Mouse (Mus musculus): ENCODE data around the gene Zfp382. TPM values are rescaled to one million over a fixed set of nuclear protein-coding genes. Genes with fewer than 3 reads are reported as not detected.

Gene Zfp382
- polyA plus RNA-seq, 1 experiment: 0.95 TPM

DNA sequence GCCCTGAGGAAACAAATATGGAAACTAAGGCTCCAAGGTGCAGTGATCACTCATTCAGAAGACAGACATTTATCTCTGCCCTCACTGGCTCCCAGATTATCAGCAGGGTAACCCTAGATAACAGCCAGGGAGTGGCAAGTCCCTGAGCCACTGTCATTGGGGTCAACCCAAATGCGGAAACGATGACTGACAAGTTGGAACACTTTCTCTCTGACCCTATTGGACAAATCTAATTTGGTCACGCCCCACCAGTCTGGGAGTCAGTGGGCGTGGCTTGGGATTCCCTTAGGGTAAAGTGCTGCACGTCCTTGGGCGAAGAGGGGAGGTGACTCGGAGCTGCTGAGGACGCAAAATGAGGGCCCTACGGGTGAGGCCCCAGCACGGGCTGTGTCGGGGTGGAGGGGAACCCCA is 62.1 kb downstream of the Zfp382 start, which contains the start of gene Cox7a1:
Gene Cox7a1, plus strand, starts transcription at position 266 of the 411 bp plus-strand sequence.
- no peaks in the 10 kb centered on the region for H3K4me1 ChIP-seq (ENCODE audit: control insufficient read depth, insufficient read depth, low read length)
- 0 out of 2 replicates have a peak, but pooled peaks have one; percentile 29 for TF ChIP-seq POLR2A (IDR thresholded peaks at IDR 0.05; ENCODE audit: borderline replicate concordance, control insufficient read depth, low read depth, low read length)
- TF ChIP-seq CTCF (IDR thresholded peaks at IDR 0.05; ENCODE audit: control insufficient read depth, insufficient read depth, low read length): no peak
- H3K4me3 ChIP-seq (replicated peaks; ENCODE audit: control insufficient read depth, low read depth, low read length): peak within 1 kb of the TSS; percentile 26
- WGBS: under 1% methylated on average over 11 of the region's 11 CpGs
- H3K27ac ChIP-seq (ENCODE audit: control insufficient read depth, insufficient read depth, low read depth, low read length, poor library complexity): no peak within 1 kb of the TSS

Other genes with a start within 250 kb of the Zfp382 start
- 0.97 and 3.4 TPM in 2 replicates for gene Zfp27, start 215.4 kb upstream of the Zfp382 start, polyA plus RNA-seq (2011; ENCODE audit: insufficient read depth, insufficient read length, low replicate concordance, missing spikeins)
- 1.6 and 3.9 TPM in 2 replicates for gene Zfp383, start 213.7 kb upstream of the Zfp382 start, polyA plus RNA-seq (2011; ENCODE audit: insufficient read depth, insufficient read length, low replicate concordance, missing spikeins)
- gene Zfp74, start 167.9 kb upstream of the Zfp382 start, polyA plus RNA-seq (2011; ENCODE audit: insufficient read depth, insufficient read length, low replicate concordance, missing spikeins): 1.2 and 3.2 TPM in 2 replicates
- 2.6 and 11.8 TPM in 2 replicates for gene Zfp568, start 138.0 kb upstream of the Zfp382 start, polyA plus RNA-seq (2011; ENCODE audit: insufficient read depth, insufficient read length, low replicate concordance, missing spikeins)
- 0.52 and 0.66 TPM in 2 replicates for gene Zfp14, start 70.6 kb upstream of the Zfp382 start, polyA plus RNA-seq (2011; ENCODE audit: insufficient read depth, insufficient read length, low replicate concordance, missing spikeins)
- 0.97 and 5.7 TPM in 2 replicates for gene Zfp82, start 49.0 kb upstream of the Zfp382 start, polyA plus RNA-seq (2011; ENCODE audit: insufficient read depth, insufficient read length, low replicate concordance, missing spikeins)
- gene Gm26920, start 31.5 kb upstream of the Zfp382 start, polyA plus RNA-seq (2011; ENCODE audit: insufficient read depth, insufficient read length, low replicate concordance, missing spikeins): not detected in 2 replicates
- 2.0 and 5.9 TPM in 2 replicates for gene Zfp566, start 31.4 kb upstream of the Zfp382 start, polyA plus RNA-seq (2011; ENCODE audit: insufficient read depth, insufficient read length, low replicate concordance, missing spikeins)
- gene Zfp260, start 27.2 kb upstream of the Zfp382 start, polyA plus RNA-seq (2011; ENCODE audit: insufficient read depth, insufficient read length, low replicate concordance, missing spikeins): 9.3 and 27.6 TPM in 2 replicates
- gene Zfp146, start 47.8 kb downstream of the Zfp382 start, polyA plus RNA-seq (2011; ENCODE audit: insufficient read depth, insufficient read length, low replicate concordance, missing spikeins): 11.2 and 13.7 TPM in 2 replicates
- gene Cox7a1, start 62.2 kb downstream of the Zfp382 start, polyA plus RNA-seq (2011; ENCODE audit: insufficient read depth, insufficient read length, low replicate concordance, missing spikeins): 6.8 TPM in 1 of 2 replicates, not detected in the other
- gene Capns1, start 76.9 kb downstream of the Zfp382 start, polyA plus RNA-seq (2011; ENCODE audit: insufficient read depth, insufficient read length, low replicate concordance, missing spikeins): 120 and 171 TPM in 2 replicates
- 41.5 and 50.8 TPM in 2 replicates for gene Polr2i, start 110.0 kb downstream of the Zfp382 start, polyA plus RNA-seq (2011; ENCODE audit: insufficient read depth, insufficient read length, low replicate concordance, missing spikeins)
- gene Tbcb, start 110.3 kb downstream of the Zfp382 start, polyA plus RNA-seq (2011; ENCODE audit: insufficient read depth, insufficient read length, low replicate concordance, missing spikeins): 24.0 and 67.8 TPM in 2 replicates
- gene Ovol3, start 113.8 kb downstream of the Zfp382 start, polyA plus RNA-seq (2011; ENCODE audit: insufficient read depth, insufficient read length, low replicate concordance, missing spikeins): not detected in 2 replicates
- not detected in 2 replicates for gene Thap8, start 158.2 kb downstream of the Zfp382 start, polyA plus RNA-seq (2011; ENCODE audit: insufficient read depth, insufficient read length, low replicate concordance, missing spikeins)
- 33.7 and 45.3 TPM in 2 replicates for gene Wdr62, start 158.5 kb downstream of the Zfp382 start, polyA plus RNA-seq (2011; ENCODE audit: insufficient read depth, insufficient read length, low replicate concordance, missing spikeins)
- 3.2 and 3.5 TPM in 2 replicates for gene Clip3, start 169.8 kb downstream of the Zfp382 start, polyA plus RNA-seq (2011; ENCODE audit: insufficient read depth, insufficient read length, low replicate concordance, missing spikeins)
- 11.7 and 23.3 TPM in 2 replicates for gene Alkbh6, start 186.8 kb downstream of the Zfp382 start, polyA plus RNA-seq (2011; ENCODE audit: insufficient read depth, insufficient read length, low replicate concordance, missing spikeins)
- 1.3 and 8.9 TPM in 2 replicates for gene Syne4, start 192.9 kb downstream of the Zfp382 start, polyA plus RNA-seq (2011; ENCODE audit: insufficient read depth, insufficient read length, low replicate concordance, missing spikeins)
- 0.56 TPM in 1 of 2 replicates, not detected in the other for gene E130208F15Rik, start 199.8 kb downstream of the Zfp382 start, polyA plus RNA-seq (2011; ENCODE audit: insufficient read depth, insufficient read length, low replicate concordance, missing spikeins)
- gene Sdhaf1, start 202.0 kb downstream of the Zfp382 start, polyA plus RNA-seq (2011; ENCODE audit: insufficient read depth, insufficient read length, low replicate concordance, missing spikeins): 6.3 and 10.1 TPM in 2 replicates
- gene Lrfn3, start 240.8 kb downstream of the Zfp382 start, polyA plus RNA-seq (2011; ENCODE audit: insufficient read depth, insufficient read length, low replicate concordance, missing spikeins): 0.45 and 0.70 TPM in 2 replicates